Mouse (Mus musculus) bone marrow, adult 2 months (tissue): ENCODE data around the gene Tchp. TPM values are rescaled to one million over a fixed set of nuclear protein-coding genes. Genes with fewer than 3 reads are reported as not detected.

Experiments used
- H3K27ac ChIP-seq: fragments of 200-500 bp; 2 replicates; pipeline ENCODE4 v1.5.1; 2012; ENCODE audit warnings: low read depth, mild to moderate bottlenecking, control low read depth, inconsistent platforms, low read length; ENCODE audit not compliant: control insufficient read depth, poor library complexity, insufficient read depth
- H3K4me1 ChIP-seq: fragments of 200-500 bp; 2 replicates; pipeline ENCODE4 v1.6.1; 2011; ENCODE audit warnings: low read length; ENCODE audit not compliant: control insufficient read depth, insufficient read depth
- H3K4me3 ChIP-seq: fragments of 200-500 bp; replicated peaks from 2 replicates; pipeline ENCODE3; 2011; ENCODE audit warnings: mild to moderate bottlenecking, low read depth, low read length, control low read depth; ENCODE audit not compliant: control insufficient read depth
- CTCF ChIP-seq: fragments of 200-500 bp; IDR thresholded peaks from 2 replicates; pipeline ENCODE4 v1.5.1; 2011; ENCODE audit warnings: low read length, control low read depth; ENCODE audit not compliant: control insufficient read depth, insufficient read depth
- POLR2A ChIP-seq: fragments of 200-500 bp; IDR thresholded peaks from 2 replicates; pipeline ENCODE4 v1.6.1; 2011; ENCODE audit warnings: low read depth, mild to moderate bottlenecking, control low read depth, low read length, borderline replicate concordance; ENCODE audit not compliant: control insufficient read depth
- WGBS: fragments of 180-500 bp; shearing (Covaris S2); methylation state at CpG from one replicate; pipeline ENCODE4 v1.1.7; 2018; 5-methylcytosine and 5-hydroxymethylcytosine counted together
- polyA plus RNA-seq: library from polyadenylated mRNA; stranded (reverse); fragments of >200 nt; gene quantifications from 2 replicates; pipeline ENCODE4 v1.2.4, GENCODE M21; 2011; ENCODE audit warnings: low replicate concordance; ENCODE audit not compliant: missing spikeins, insufficient read depth, insufficient read length

The Tchp gene
- polyA plus RNA-seq, 1 experiment, result 23.5 TPM

- no peak overlapping the region for H3K4me3 ChIP-seq
- H3K4me1 ChIP-seq, result no peaks in the 10 kb centered on the region; the same call in 1 of the 2 replicates
- WGBS, result 93% methylated on average over 10 of the region's 10 CpGs
- H3K27ac ChIP-seq, result no peak overlapping the region
- no peak for TF ChIP-seq POLR2A
- TF ChIP-seq CTCF, result no peak
Observed at GRCm38 (mm10) chr5:114750325-114750724, 42.8 kb downstream of the Tchp start.

GRCm38 (mm10) chr5:114752397-114752796 is 44.8 kb downstream of the Tchp start:
- Histone ChIP-seq H3K27ac (no peak overlapping the region), H3K4me1 (no peaks in the 10 kb centered on the region), H3K4me3 (no peak overlapping the region)
- WGBS, result 88% methylated on average over 10 of the region's 10 CpGs
- TF ChIP-seq POLR2A (no peak), CTCF (no peak)

GRCm38 (mm10) chr5:114753384-114753783 is 45.8 kb downstream of the Tchp start:
- WGBS, result 96% methylated on average over 12 of the region's 12 CpGs
- Histone ChIP-seq H3K4me3 (no peak overlapping the region), H3K4me1 (no peaks in the 10 kb centered on the region), H3K27ac (no peak overlapping the region)
- TF ChIP-seq CTCF (no peak), POLR2A (no peak)

- 84% methylated on average over 5 of the region's 5 CpGs for WGBS
- no peaks in the 10 kb centered on the region for H3K4me1 ChIP-seq
Observed at GRCm38 (mm10) chr5:114759536-114760090, 52.1 kb downstream of the Tchp start.

GRCm38 (mm10) chr5:114761980-114762379 is 54.4 kb downstream of the Tchp start:
- WGBS, result 87% methylated on average over 8 of the region's 8 CpGs
- Histone ChIP-seq H3K4me3 (no peak overlapping the region), H3K4me1 (no peaks in the 10 kb centered on the region; the same call in 1 of the 2 replicates), H3K27ac (no peak overlapping the region)
- TF ChIP-seq POLR2A, result no peak
- TF ChIP-seq CTCF, result no peak

More at GRCm38 (mm10) chr5:114759536-114760090, 52.1 kb downstream of the Tchp start:
- TF ChIP-seq POLR2A, result no peak
- TF ChIP-seq CTCF, result no peak
- Histone ChIP-seq H3K27ac (no peak overlapping the region), H3K4me3 (no peak overlapping the region)

GRCm38 (mm10) chr5:114764812-114765735 is 57.5 kb downstream of the Tchp start:
- 83% methylated on average over 18 of the region's 18 CpGs for WGBS
- H3K27ac ChIP-seq, result no peak overlapping the region
- TF ChIP-seq POLR2A, result no peak
- TF ChIP-seq CTCF, result peak; percentile 37; the same call in 1 of the 2 replicates
- peaks cover 4% of the 10 kb centered on the region for H3K4me1 ChIP-seq
- H3K4me3 ChIP-seq, result no peak overlapping the region

- peaks cover 5% of the 10 kb centered on the region for H3K4me1 ChIP-seq
- TF ChIP-seq CTCF (no peak), POLR2A (no peak)
- H3K27ac ChIP-seq, result no peak overlapping the region
- WGBS, result 78% methylated on average over 8 of the region's 8 CpGs
- no peak overlapping the region for H3K4me3 ChIP-seq
Observed at GRCm38 (mm10) chr5:114766686-114767085, 59.1 kb downstream of the Tchp start.

GRCm38 (mm10) chr5:114767185-114767584 is 59.6 kb downstream of the Tchp start:
- 90% methylated on average over 7 of the region's 7 CpGs for WGBS
- TF ChIP-seq CTCF (no peak), POLR2A (no peak)
- Histone ChIP-seq H3K27ac (no peak overlapping the region), H3K4me1 (peaks cover 5% of the 10 kb centered on the region), H3K4me3 (no peak overlapping the region)
